Mouse (Mus musculus) kidney, postnatal 25 days (tissue): ENCODE results near the gene Bpifb5.
"Not testable (repeated sequence)": the region's sequence is repeated elsewhere in the genome, so short reads cannot be mapped to it uniquely, and the experiment has no call there.

Source experiments
- DNase-seq, 2 experiments: peaks; one replicate each; pipeline ENCODE4 v3.0.0; 2021; ENCODE audit warnings: mixed read lengths in 2 of 2

The Bpifb5 gene

DNA sequence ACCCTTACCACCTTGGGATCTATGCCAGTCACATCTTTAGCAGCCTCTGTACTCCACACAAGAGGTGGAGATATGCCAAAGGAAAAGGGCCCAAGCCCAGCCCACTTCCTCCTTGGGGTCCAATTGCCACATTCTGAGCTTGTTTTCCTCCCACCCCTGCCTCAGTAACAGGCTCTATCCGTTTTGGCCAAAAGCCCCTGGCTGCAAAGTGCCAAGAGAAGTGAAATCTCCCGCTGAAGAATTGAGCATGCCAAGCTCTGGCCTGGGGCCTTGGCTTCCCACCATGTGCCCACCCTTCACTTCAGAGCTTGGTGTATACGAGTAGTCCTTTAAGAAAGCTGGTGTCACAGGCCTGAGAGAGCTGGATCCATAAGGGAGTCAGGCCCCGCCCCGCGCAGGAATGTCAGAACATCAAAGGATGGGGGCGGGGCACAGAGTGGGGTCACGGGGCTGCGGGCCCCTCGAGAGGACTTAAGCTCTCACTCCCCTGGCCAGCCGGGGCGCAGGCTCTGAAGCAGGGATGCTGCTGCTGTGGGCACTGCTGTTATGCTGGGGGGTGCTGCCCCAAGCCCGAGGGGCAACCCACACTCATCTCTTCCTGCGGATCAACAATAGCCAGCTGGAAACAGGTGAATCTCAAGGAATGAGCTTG is at the start of gene Bpifb5:
Gene Bpifb5, plus strand, starts transcription at position 478 of the 652 bp plus-strand sequence.
- DNase-seq: peak; percentile 35 to 58

GRCm38 (mm10) chr2:154181900-154182299 is 41.6 kb upstream of the Bpifb5 start:
- DNase-seq: not testable (repeated sequence)

DNA sequence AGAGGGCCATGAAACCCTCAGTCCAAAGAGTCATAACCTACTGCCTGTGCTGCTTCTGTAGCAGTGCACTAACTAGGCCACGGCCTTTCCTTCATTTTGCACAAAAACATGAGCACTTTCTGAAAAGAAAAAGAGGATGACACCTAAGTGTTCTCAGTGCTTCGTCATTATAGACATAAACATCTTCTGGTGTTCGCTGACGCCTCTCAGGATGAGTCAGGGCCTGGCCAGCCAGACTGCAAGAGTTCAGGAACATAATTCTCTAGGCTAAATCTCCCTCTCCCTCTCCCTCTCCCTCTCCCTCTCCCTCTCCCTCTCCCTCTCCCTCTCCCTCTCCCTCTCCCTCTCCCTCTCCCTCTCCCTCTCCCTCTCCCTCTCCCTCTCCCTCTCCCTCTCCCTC is 40.5 kb upstream of the Bpifb5 start:
- peak in 1 of 2 experiments; percentile 19 for DNase-seq

- DNase-seq: peak in 1 of 2 experiments; percentile 8
Measured at GRCm38 (mm10) chr2:154185319-154185718, 38.2 kb upstream of the Bpifb5 start.

DNA sequence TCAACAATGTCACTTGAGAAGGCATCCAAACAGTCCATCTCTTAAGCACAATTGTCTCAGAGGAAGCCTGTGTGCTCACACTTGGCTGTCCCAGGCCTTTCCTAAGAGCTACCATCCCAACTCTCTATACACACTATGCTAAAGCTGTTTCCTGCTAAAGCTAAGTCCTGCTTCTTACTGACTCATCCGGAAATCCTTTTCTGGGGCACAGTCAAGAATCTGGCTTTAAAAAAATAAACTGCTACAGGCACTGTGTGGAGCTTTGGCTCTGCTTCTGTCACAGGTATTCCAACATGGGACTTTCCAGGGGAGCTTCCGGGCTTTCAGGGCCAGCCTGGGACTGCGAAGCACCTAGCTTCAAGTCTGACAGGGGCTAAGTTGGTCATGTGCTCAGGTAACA is 37.8 kb upstream of the Bpifb5 start:
- peak in 1 of 2 experiments; percentile 20 for DNase-seq

GRCm38 (mm10) chr2:154187468-154187867 is 36.1 kb upstream of the Bpifb5 start:
- DNase-seq: peak in 1 of 2 experiments; percentile 7

DNA sequence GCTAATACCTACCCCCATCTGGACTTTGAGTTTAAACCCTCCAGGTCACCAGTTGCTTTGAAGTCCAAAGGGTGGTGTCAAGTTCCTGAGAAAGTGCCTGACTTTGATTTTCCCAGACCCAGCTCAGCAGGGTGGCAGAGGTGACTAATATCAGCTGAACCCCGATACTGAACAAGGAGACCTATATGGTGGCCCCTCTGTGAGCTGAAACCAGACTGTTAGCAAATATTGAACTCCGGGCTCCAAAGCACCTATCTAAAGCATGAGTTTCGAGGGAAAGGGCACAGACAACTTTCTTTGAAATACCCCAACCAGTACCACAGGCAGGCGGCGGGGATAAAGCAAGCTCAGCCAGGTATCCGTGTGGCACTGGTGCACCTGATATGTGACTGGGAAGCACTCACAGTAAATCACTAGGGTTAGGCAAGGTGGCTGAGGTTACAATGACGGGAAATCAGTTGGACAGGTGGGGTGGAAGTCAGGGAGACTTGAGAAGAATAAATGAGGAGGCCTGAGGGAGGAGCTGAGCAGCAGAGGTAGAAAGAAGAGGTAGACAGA is 33.6 kb upstream of the Bpifb5 start:
- DNase-seq: peak in 1 of 2 experiments; percentile 4

GRCm38 (mm10) chr2:154190546-154191258 is 32.8 kb upstream of the Bpifb5 start, which contains the start of gene Bpifb1:
TSS of gene Bpifb1 (plus strand) at chr2:154190818.
- DNase-seq: peak in 1 of 2 experiments; percentile 18

GRCm38 (mm10) chr2:154192141-154192540 is 31.4 kb upstream of the Bpifb5 start:
- no peak for DNase-seq

GRCm38 (mm10) chr2:154193071-154193470 is 30.5 kb upstream of the Bpifb5 start:
- DNase-seq: no peak

- peak in 1 of 2 experiments; percentile 10 for DNase-seq
Measured at GRCm38 (mm10) chr2:154193994-154194504, 29.5 kb upstream of the Bpifb5 start.

GRCm38 (mm10) chr2:154197036-154197435 is 26.5 kb upstream of the Bpifb5 start:
- peak in 1 of 2 experiments; percentile 16 for DNase-seq

DNA sequence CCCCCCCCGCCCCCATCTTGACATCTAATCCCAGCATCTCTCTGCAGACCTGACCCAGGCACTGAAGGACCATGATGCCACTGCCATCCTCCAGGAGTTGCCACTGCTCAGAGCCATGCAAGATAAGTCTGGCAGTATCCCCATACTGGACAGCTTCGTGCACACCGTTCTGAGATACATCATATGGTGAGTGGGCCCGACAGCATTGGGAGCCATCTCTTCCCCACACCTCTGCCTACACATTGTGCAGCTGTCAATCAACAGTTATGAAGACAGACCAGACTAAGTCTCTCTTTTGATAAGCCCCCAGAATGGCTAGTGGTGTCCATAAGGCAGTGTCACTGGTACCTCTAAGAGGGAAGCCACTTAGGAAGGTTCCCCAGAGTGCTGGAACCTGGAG is 18.9 kb upstream of the Bpifb5 start:
- DNase-seq: no peak

DNA sequence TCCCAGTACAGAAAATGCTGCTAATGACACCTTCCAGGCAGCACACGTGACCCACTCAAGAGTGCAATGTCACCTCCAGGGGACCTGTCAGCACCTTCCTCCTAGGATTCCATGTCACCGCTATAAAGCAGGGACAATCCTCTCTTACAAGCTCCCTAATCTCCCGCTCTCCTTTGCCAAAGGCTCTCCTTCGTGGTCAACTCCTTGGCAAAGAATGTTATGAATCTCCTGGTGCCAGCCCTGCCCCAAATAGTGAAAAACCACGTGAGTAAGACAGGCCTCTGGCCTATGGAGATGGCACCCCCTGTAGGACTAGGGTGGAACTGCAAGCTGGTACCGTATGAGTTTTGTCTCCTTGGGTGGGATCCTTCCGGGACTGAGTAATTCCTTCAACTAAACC is 16.6 kb upstream of the Bpifb5 start:
- peak in 1 of 2 experiments; percentile 43 for DNase-seq

- no peak for DNase-seq
Measured at GRCm38 (mm10) chr2:154209112-154209511, 14.4 kb upstream of the Bpifb5 start.

- no peak for DNase-seq
Measured at GRCm38 (mm10) chr2:154211121-154211520, 12.4 kb upstream of the Bpifb5 start.

- DNase-seq: no peak
Measured at GRCm38 (mm10) chr2:154211881-154212280, 11.7 kb upstream of the Bpifb5 start.

- DNase-seq: peak; percentile 70 to 82
Measured at GRCm38 (mm10) chr2:154215191-154215590, 8.4 kb upstream of the Bpifb5 start.

- DNase-seq: no peak
Measured at GRCm38 (mm10) chr2:154219950-154220349, 3.6 kb upstream of the Bpifb5 start.

DNA sequence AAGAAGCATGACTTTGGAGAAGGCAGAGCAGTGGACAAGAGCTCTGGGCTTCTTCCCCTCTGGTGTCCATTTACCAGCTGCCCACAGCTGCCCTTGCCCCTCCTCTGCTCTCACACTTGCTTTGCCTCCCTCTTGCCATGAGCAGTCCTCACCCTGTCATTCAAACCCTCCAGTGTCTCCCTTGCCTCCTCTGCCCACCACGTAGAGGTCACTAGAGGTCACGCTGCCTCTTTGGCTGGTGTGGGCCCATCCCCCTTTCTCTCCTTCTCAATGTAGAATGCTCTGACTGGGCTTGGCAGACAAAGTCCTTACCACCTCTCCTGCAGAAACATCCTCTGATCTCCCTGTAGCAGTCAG is 353 bp downstream of the Bpifb5 start:
- no peak for DNase-seq

- no peak for DNase-seq
Measured at GRCm38 (mm10) chr2:154226991-154227390, 3.4 kb downstream of the Bpifb5 start.

GRCm38 (mm10) chr2:154227830-154228229 is 4.3 kb downstream of the Bpifb5 start:
- no peak for DNase-seq

GRCm38 (mm10) chr2:154233426-154233825 is 9.9 kb downstream of the Bpifb5 start:
- DNase-seq: no peak

GRCm38 (mm10) chr2:154240771-154241170 is 17.2 kb downstream of the Bpifb5 start:
- DNase-seq: no peak
